Mouse (Mus musculus) lung, embryonic 16.5 days (tissue): ENCODE results near the gene Chmp3. TPM values are rescaled to one million over a fixed set of nuclear protein-coding genes. Genes with fewer than 3 reads are reported as not detected.

ENCODE experiments used
- ATAC-seq: fragments of 200-750 bp; cut with Nextera tagmentation; 2 replicates; pipeline ENCODE4 v1.8.0; 2017; ENCODE audit warnings: low read depth, mild to moderate bottlenecking, moderate library complexity
- H3K27ac ChIP-seq: fragments of 300-500 bp; sonication (generic); 2 replicates; pipeline ENCODE4 v1.5.1; 2014; ENCODE audit warnings: mild to moderate bottlenecking, control low read depth, low read length
- H3K27me3 ChIP-seq: fragments of 300-500 bp; sonication (generic); 2 replicates; pipeline ENCODE4 v1.6.1; 2014; ENCODE audit warnings: low read depth, low read length, mixed read lengths; ENCODE audit not compliant: control insufficient read depth, insufficient read depth
- H3K36me3 ChIP-seq: fragments of 300-500 bp; sonication (generic); 2 replicates; pipeline ENCODE4 v1.6.1; 2014; ENCODE audit warnings: low read length; ENCODE audit not compliant: control insufficient read depth, insufficient read depth
- H3K4me1 ChIP-seq: fragments of 300-500 bp; sonication (generic); replicated peaks from 2 replicates; pipeline ENCODE4 v1.6.1; 2014; ENCODE audit warnings: low read length, mixed read lengths; ENCODE audit not compliant: control insufficient read depth, insufficient read depth
- H3K4me2 ChIP-seq: fragments of 300-500 bp; sonication (generic); 2 replicates; pipeline ENCODE4 v1.6.1; 2014; ENCODE audit warnings: low read depth, low read length, control low read depth
- H3K4me3 ChIP-seq: fragments of 300-500 bp; sonication (generic); 2 replicates; pipeline ENCODE4 v1.5.1; 2014; ENCODE audit warnings: mild to moderate bottlenecking, low read length, control low read depth
- H3K9ac ChIP-seq: fragments of 300-500 bp; sonication (generic); 2 replicates; pipeline ENCODE4 v1.6.1; 2014; ENCODE audit warnings: low read length, control low read depth
- H3K9me3 ChIP-seq: fragments of 300-500 bp; sonication (generic); 2 replicates; pipeline ENCODE4 v1.6.1; 2016; ENCODE audit warnings: low read length; ENCODE audit not compliant: control insufficient read depth
- WGBS: fragments of 180-500 bp; shearing (Covaris S2); extraction: QIAGEN DNeasy Blood & Tissue Kit; methylation state at CpG from one replicate; pipeline ENCODE4 v1.1.7; 2014; 5-methylcytosine and 5-hydroxymethylcytosine counted together
- polyA plus RNA-seq: library from polyadenylated mRNA; unstranded; fragments of >200 nt; fragmentation: Nextera tagmentation; extraction: Ambion mirVana; gene quantifications from 2 replicates; pipeline ENCODE4 v1.2.1, GENCODE M21; 2015

Chmp3 gene
- polyA plus RNA-seq, 1 experiment from 2014 or later: 73.9 TPM

GRCm38 (mm10) chr6:71583198-71583597 lies 39.6 kb downstream of the Chmp3 start:
- no peak for ATAC-seq
- H3K27me3 ChIP-seq: no peaks in the 10 kb centered on the region
- H3K4me3 ChIP-seq: no peak overlapping the region
- no peak overlapping the region for H3K27ac ChIP-seq
- H3K9ac ChIP-seq: no peak overlapping the region
- no peaks in the 10 kb centered on the region for H3K4me1 ChIP-seq
- no peak overlapping the region for H3K4me2 ChIP-seq
- H3K36me3 ChIP-seq: peaks cover 10% of the 10 kb centered on the region; the same call in 1 of the 2 replicates
- H3K9me3 ChIP-seq: no peaks in the 10 kb centered on the region
- WGBS: 59% methylated on average over 4 of the region's 4 CpGs

GRCm38 (mm10) chr6:71589401-71589800 lies 45.8 kb downstream of the Chmp3 start:
- Histone ChIP-seq H3K4me3 (no peak overlapping the region), H3K4me2 (no peak overlapping the region), H3K27me3 (no peaks in the 10 kb centered on the region), H3K9me3 (no peaks in the 10 kb centered on the region), H3K4me1 (no peaks in the 10 kb centered on the region), H3K36me3 (peaks cover 50% of the 10 kb centered on the region), H3K27ac (no peak overlapping the region), H3K9ac (no peak overlapping the region)
- WGBS: 96% methylated on average over 1 of the region's 1 CpGs
- no peak for ATAC-seq

- Histone ChIP-seq H3K9ac (no peak overlapping the region), H3K4me1 (no peaks in the 10 kb centered on the region), H3K27me3 (no peaks in the 10 kb centered on the region), H3K36me3 (peaks cover 53% of the 10 kb centered on the region), H3K4me2 (no peak overlapping the region), H3K4me3 (no peak overlapping the region), H3K27ac (no peak overlapping the region), H3K9me3 (no peaks in the 10 kb centered on the region)
- 86% methylated on average over 4 of the region's 4 CpGs for WGBS
- ATAC-seq: no peak
Measured at GRCm38 (mm10) chr6:71590154-71590553, 46.6 kb downstream of the Chmp3 start.

GRCm38 (mm10) chr6:71607756-71608155 lies 64.2 kb downstream of the Chmp3 start:
- peaks cover 50% of the 10 kb centered on the region for H3K36me3 ChIP-seq
- H3K9me3 ChIP-seq: no peaks in the 10 kb centered on the region
- H3K4me2 ChIP-seq: no peak overlapping the region
- no peak overlapping the region for H3K27ac ChIP-seq
- no peaks in the 10 kb centered on the region for H3K4me1 ChIP-seq
- H3K9ac ChIP-seq: no peak overlapping the region
- no peak for ATAC-seq
- 91% methylated on average over 3 of the region's 3 CpGs for WGBS
- H3K4me3 ChIP-seq: no peak overlapping the region
- no peaks in the 10 kb centered on the region for H3K27me3 ChIP-seq

GRCm38 (mm10) chr6:71608994-71609393 lies 65.4 kb downstream of the Chmp3 start:
- Histone ChIP-seq H3K4me3 (no peak overlapping the region), H3K4me1 (no peaks in the 10 kb centered on the region), H3K4me2 (no peak overlapping the region), H3K27me3 (no peaks in the 10 kb centered on the region), H3K36me3 (peaks cover 51% of the 10 kb centered on the region), H3K9ac (no peak overlapping the region), H3K27ac (no peak overlapping the region), H3K9me3 (no peaks in the 10 kb centered on the region)
- no peak for ATAC-seq

- H3K9ac ChIP-seq: no peak overlapping the region
- no peak overlapping the region for H3K27ac ChIP-seq
- no peaks in the 10 kb centered on the region for H3K4me1 ChIP-seq
- no peaks in the 10 kb centered on the region for H3K9me3 ChIP-seq
- no peaks in the 10 kb centered on the region for H3K27me3 ChIP-seq
- ATAC-seq: no peak
- H3K4me2 ChIP-seq: no peak overlapping the region
- H3K36me3 ChIP-seq: peaks cover 47% of the 10 kb centered on the region
- no peak overlapping the region for H3K4me3 ChIP-seq
- 80% methylated on average over 7 of the region's 7 CpGs for WGBS
Measured at GRCm38 (mm10) chr6:71609968-71610367, 66.4 kb downstream of the Chmp3 start.

GRCm38 (mm10) chr6:71613225-71613624 lies 69.6 kb downstream of the Chmp3 start:
- Histone ChIP-seq H3K27me3 (no peaks in the 10 kb centered on the region), H3K27ac (no peak overlapping the region), H3K9me3 (no peaks in the 10 kb centered on the region), H3K4me2 (no peak overlapping the region), H3K9ac (no peak overlapping the region), H3K36me3 (peaks cover 45% of the 10 kb centered on the region), H3K4me1 (no peaks in the 10 kb centered on the region), H3K4me3 (no peak overlapping the region)
- ATAC-seq: no peak

GRCm38 (mm10) chr6:71616959-71617358 lies 73.4 kb downstream of the Chmp3 start:
- Histone ChIP-seq H3K4me1 (no peaks in the 10 kb centered on the region), H3K4me3 (no peak overlapping the region), H3K36me3 (peaks cover 36% of the 10 kb centered on the region), H3K9me3 (no peaks in the 10 kb centered on the region), H3K9ac (no peak overlapping the region), H3K4me2 (no peak overlapping the region), H3K27me3 (no peaks in the 10 kb centered on the region), H3K27ac (no peak overlapping the region)
- 70% methylated on average over 5 of the region's 5 CpGs for WGBS
- no peak for ATAC-seq

GRCm38 (mm10) chr6:71621551-71621950 lies 78.0 kb downstream of the Chmp3 start:
- H3K27ac ChIP-seq: no peak overlapping the region
- ATAC-seq: no peak
- WGBS: 77% methylated on average over 5 of the region's 5 CpGs
- H3K9me3 ChIP-seq: no peaks in the 10 kb centered on the region
- H3K9ac ChIP-seq: no peak overlapping the region
- H3K4me2 ChIP-seq: no peak overlapping the region
- H3K4me3 ChIP-seq: no peak overlapping the region
- H3K36me3 ChIP-seq: peaks cover 43% of the 10 kb centered on the region
- H3K27me3 ChIP-seq: no peaks in the 10 kb centered on the region
- 0 out of 2 replicates have a peak, but pooled peaks cover 2% of the 10 kb centered on the region for H3K4me1 ChIP-seq

GRCm38 (mm10) chr6:71621981-71622380 lies 78.4 kb downstream of the Chmp3 start:
- Histone ChIP-seq H3K9ac (no peak overlapping the region), H3K4me2 (no peak overlapping the region), H3K36me3 (peaks cover 41% of the 10 kb centered on the region), H3K9me3 (no peaks in the 10 kb centered on the region), H3K4me3 (no peak overlapping the region), H3K27ac (no peak overlapping the region), H3K27me3 (no peaks in the 10 kb centered on the region), H3K4me1 (0 out of 2 replicates have a peak, but pooled peaks cover 2% of the 10 kb centered on the region)
- no peak for ATAC-seq
- 67% methylated on average over 5 of the region's 5 CpGs for WGBS
